Mouse (Mus musculus): ENCODE results near the gene Ghrl. TPM values are rescaled to one million over a fixed set of nuclear protein-coding genes. Genes with fewer than 3 reads are reported as not detected.

Ghrl gene
- total and polyA plus RNA-seq, 3 experiments = 1.1 TPM; not detected in 2

GRCm38 (mm10) chr6:113745117-113745516 is 25.4 kb upstream of the Ghrl start:
- Histone ChIP-seq H3K4me1 (ENCODE audit: control insufficient read depth, insufficient read depth, low read length) (no peaks in the 10 kb centered on the region), H3K4me3 (no peak overlapping the region), H3K36me3 (ENCODE audit: control insufficient read depth, insufficient read depth, low read length) (no peaks in the 10 kb centered on the region), H3K79me2 (replicated peaks; ENCODE audit: control insufficient read depth, insufficient read depth, low read length) (peaks cover 2% of the 10 kb centered on the region; the same call in 1 of the 2 replicates), H3K27me3 (ENCODE audit: control insufficient read depth, insufficient read depth, low read length) (peaks cover 2% of the 10 kb centered on the region; the same call in 1 of the 2 replicates), H3K27ac (no peak overlapping the region), H3K9ac (ENCODE audit: low read depth, low read length) (no peak overlapping the region)
- TF ChIP-seq POLR2A (IDR thresholded peaks at IDR 0.05; ENCODE audit: insufficient read depth, low read depth, low read length) (no peak), CTCF (IDR thresholded peaks at IDR 0.05) (no peak), EP300 (IDR thresholded peaks at IDR 0.05; ENCODE audit: insufficient read depth, low read depth, low read length) (no peak)
- DNase-seq = no peak
- intact Hi-C loops (cut with DNase I) = no loop called here

- Histone ChIP-seq H3K9ac (ENCODE audit: low read depth, low read length) (no peak overlapping the region), H3K27ac (no peak overlapping the region), H3K4me3 (no peak overlapping the region), H3K4me1 (ENCODE audit: control insufficient read depth, insufficient read depth, low read length) (no peaks in the 10 kb centered on the region), H3K36me3 (ENCODE audit: control insufficient read depth, insufficient read depth, low read length) (0 out of 2 replicates have a peak, but pooled peaks cover 2% of the 10 kb centered on the region), H3K79me2 (replicated peaks; ENCODE audit: control insufficient read depth, insufficient read depth, low read length) (peaks cover 6% of the 10 kb centered on the region; the same call in 1 of the 2 replicates), H3K27me3 (ENCODE audit: control insufficient read depth, insufficient read depth, low read length) (no peaks in the 10 kb centered on the region; the same call in 1 of the 2 replicates)
- no peak for DNase-seq
- intact Hi-C loops (cut with DNase I) = loop anchor here (5.0 kb wide), 1 partner anchor 46 kb away; the partner anchor contains the start of gene Tatdn2
- TF ChIP-seq CTCF (IDR thresholded peaks at IDR 0.05) = no peak
- WGBS = 43% methylated on average over 1 of the region's 1 CpGs
Measured at GRCm38 (mm10) chr6:113743111-113743510, 23.4 kb upstream of the Ghrl start.

GRCm38 (mm10) chr6:113742321-113742720 is 22.6 kb upstream of the Ghrl start:
- 59% methylated on average over 1 of the region's 1 CpGs for WGBS
- H3K27ac ChIP-seq = no peak overlapping the region
- no peak overlapping the region for H3K9ac ChIP-seq (ENCODE audit: low read depth, low read length)
- peaks cover 6% of the 10 kb centered on the region; the same call in 1 of the 2 replicates for H3K79me2 ChIP-seq (replicated peaks; ENCODE audit: control insufficient read depth, insufficient read depth, low read length)
- H3K27me3 ChIP-seq (ENCODE audit: control insufficient read depth, insufficient read depth, low read length) = no peaks in the 10 kb centered on the region; the same call in 1 of the 2 replicates
- no peak overlapping the region for H3K4me3 ChIP-seq
- no peak for TF ChIP-seq EP300 (IDR thresholded peaks at IDR 0.05; ENCODE audit: insufficient read depth, low read depth, low read length)
- TF ChIP-seq CTCF (IDR thresholded peaks at IDR 0.05) = no peak
- TF ChIP-seq POLR2A (IDR thresholded peaks at IDR 0.05; ENCODE audit: insufficient read depth, low read depth, low read length) = no peak
- no peak for DNase-seq
- H3K36me3 ChIP-seq (ENCODE audit: control insufficient read depth, insufficient read depth, low read length) = 0 out of 2 replicates have a peak, but pooled peaks cover 2% of the 10 kb centered on the region
- intact Hi-C loops (cut with DNase I) = loop anchor here (5.0 kb wide), 1 partner anchor 45 kb away; the partner anchor contains the start of gene Tatdn2
- H3K4me1 ChIP-seq (ENCODE audit: control insufficient read depth, insufficient read depth, low read length) = no peaks in the 10 kb centered on the region

- H3K9ac ChIP-seq (ENCODE audit: low read depth, low read length) = no peak overlapping the region
- DNase-seq = no peak
- H3K27me3 ChIP-seq (ENCODE audit: control insufficient read depth, insufficient read depth, low read length) = no peaks in the 10 kb centered on the region
- no peaks in the 10 kb centered on the region for H3K4me1 ChIP-seq (ENCODE audit: control insufficient read depth, insufficient read depth, low read length)
- 0 out of 2 replicates have a peak, but pooled peaks cover 2% of the 10 kb centered on the region for H3K36me3 ChIP-seq (ENCODE audit: control insufficient read depth, insufficient read depth, low read length)
- H3K4me3 ChIP-seq = no peak overlapping the region
- WGBS = 71% methylated on average over 2 of the region's 2 CpGs
- intact Hi-C loops (cut with DNase I) = loop anchor here (5.0 kb wide), 1 partner anchor 44 kb away; the partner anchor contains the start of gene Tatdn2
- H3K27ac ChIP-seq = no peak overlapping the region
- H3K79me2 ChIP-seq (replicated peaks; ENCODE audit: control insufficient read depth, insufficient read depth, low read length) = peaks cover 6% of the 10 kb centered on the region
- no peak for TF ChIP-seq POLR2A (IDR thresholded peaks at IDR 0.05; ENCODE audit: insufficient read depth, low read depth, low read length)
- no peak for TF ChIP-seq CTCF (IDR thresholded peaks at IDR 0.05)
- no peak for TF ChIP-seq EP300 (IDR thresholded peaks at IDR 0.05; ENCODE audit: insufficient read depth, low read depth, low read length)
Measured at GRCm38 (mm10) chr6:113741425-113741824, 21.7 kb upstream of the Ghrl start.

- WGBS = 6% methylated on average over 41 of the region's 41 CpGs
- Histone ChIP-seq H3K79me2 (replicated peaks; ENCODE audit: control insufficient read depth, insufficient read depth, low read length) (peaks cover 6% of the 10 kb centered on the region), H3K4me3 (peak within 1 kb of the TSS; percentile 78), H3K36me3 (ENCODE audit: control insufficient read depth, insufficient read depth, low read length) (peaks cover 6% of the 10 kb centered on the region; the same call in 1 of the 2 replicates), H3K27me3 (ENCODE audit: control insufficient read depth, insufficient read depth, low read length) (no peaks in the 10 kb centered on the region), H3K9ac (ENCODE audit: low read depth, low read length) (peak within 1 kb of the TSS; percentile 85), H3K4me1 (ENCODE audit: control insufficient read depth, insufficient read depth, low read length) (no peaks in the 10 kb centered on the region), H3K27ac (peak within 1 kb of the TSS; percentile 80)
- intact Hi-C loops (cut with DNase I) = loop anchor here (5.0 kb wide), 1 partner anchor 43 kb away; the partner anchor contains the start of gene Tatdn2
- DNase-seq = peak; percentile 87 to 92
- no peak for TF ChIP-seq CTCF (IDR thresholded peaks at IDR 0.05)
- peak; percentile 63; the same call in 1 of the 2 replicates for TF ChIP-seq EP300 (IDR thresholded peaks at IDR 0.05; ENCODE audit: insufficient read depth, low read depth, low read length)
- TF ChIP-seq POLR2A (IDR thresholded peaks at IDR 0.05; ENCODE audit: insufficient read depth, low read depth, low read length) = peak; percentile 92
Measured at GRCm38 (mm10) chr6:113740236-113741217, 20.8 kb upstream of the Ghrl start, which contains the start of gene Sec13. Gene Sec13, minus strand, starts transcription at chr6:113740743.
